Mouse (Mus musculus) myocyte (in vitro differentiated cells): ENCODE data around the gene Plxdc2. TPM values are rescaled to one million over a fixed set of nuclear protein-coding genes. Genes with fewer than 3 reads are reported as not detected.

ENCODE experiments used
- H3K27me3 ChIP-seq: one replicate; pipeline ENCODE4 v1.6.1; 2011; ENCODE audit not compliant: control insufficient read depth, insufficient read depth, insufficient read length
- H3K36me3 ChIP-seq: one replicate; pipeline ENCODE4 v1.6.1; 2011; ENCODE audit not compliant: control insufficient read depth, insufficient read depth
- H3K4me2 ChIP-seq: one replicate; pipeline ENCODE4 v1.6.1; 2011; ENCODE audit warnings: low read depth, control low read depth
- H3K4me3 ChIP-seq: one replicate; pipeline ENCODE4 v1.5.1; 2011; ENCODE audit warnings: mild to moderate bottlenecking, control low read depth, moderate library complexity
- H3K79me2 ChIP-seq: one replicate; pipeline ENCODE4 v1.6.1; 2011; ENCODE audit not compliant: control insufficient read depth, insufficient read depth
- H3ac ChIP-seq: one replicate; pipeline ENCODE4 v1.6.1; 2011; ENCODE audit not compliant: control insufficient read depth, insufficient read length
- CEBPB ChIP-seq: IDR thresholded peaks from 2 replicates; pipeline ENCODE4 v1.6.1; 2011; ENCODE audit warnings: mild to moderate bottlenecking, moderate library complexity; ENCODE audit not compliant: poor library complexity, insufficient read depth, severe bottlenecking
- E2F4 ChIP-seq: IDR thresholded peaks from one replicate; pipeline ENCODE4 v1.6.1; 2011; ENCODE audit warnings: mild to moderate bottlenecking, control low read depth, moderate library complexity; ENCODE audit not compliant: insufficient read depth
- MAX ChIP-seq: IDR thresholded peaks from one replicate; pipeline ENCODE4 v1.6.1; 2011; ENCODE audit warnings: low read depth, mild to moderate bottlenecking, control low read depth
- MYOD1 ChIP-seq, 3 experiments: IDR thresholded peaks; one replicate each; pipeline ENCODE4 v1.6.1; 2011; ENCODE audit warnings: control low read depth in 2 of 3, low read depth in 2 of 3, mild to moderate bottlenecking in 2 of 3, moderate library complexity in 1 of 3; ENCODE audit not compliant: insufficient read length in 2 of 3, control insufficient read depth in 1 of 3
- MYOG ChIP-seq, 3 experiments: IDR thresholded peaks; one replicate each; pipeline ENCODE4 v1.6.1; 2011; ENCODE audit warnings: control low read depth in 2 of 3, low read depth in 2 of 3, mild to moderate bottlenecking in 2 of 3; ENCODE audit not compliant: insufficient read length in 2 of 3, control insufficient read depth in 1 of 3, insufficient read depth in 1 of 3
- POLR2A ChIP-seq: IDR thresholded peaks from one replicate; pipeline ENCODE4 v1.6.1; 2011; ENCODE audit warnings: low read depth, mild to moderate bottlenecking, control low read depth, moderate library complexity; ENCODE audit not compliant: insufficient read length
- POLR2AphosphoS2 ChIP-seq: IDR thresholded peaks from one replicate; pipeline ENCODE4 v1.6.1; 2011; ENCODE audit warnings: low read depth, control low read depth; ENCODE audit not compliant: insufficient read length
- REST ChIP-seq: IDR thresholded peaks from one replicate; pipeline ENCODE4 v1.6.1; 2011; ENCODE audit warnings: mild to moderate bottlenecking, control low read depth, moderate library complexity; ENCODE audit not compliant: insufficient read depth, insufficient read length
- SRF ChIP-seq: IDR thresholded peaks from one replicate; pipeline ENCODE4 v1.6.1; 2011; ENCODE audit warnings: low read depth; ENCODE audit not compliant: control insufficient read depth, insufficient read length
- TCF12 ChIP-seq: IDR thresholded peaks from one replicate; pipeline ENCODE4 v1.6.1; 2011; ENCODE audit warnings: mild to moderate bottlenecking, control low read depth; ENCODE audit not compliant: poor library complexity, insufficient read depth, severe bottlenecking
- TCF3 ChIP-seq: IDR thresholded peaks from one replicate; pipeline ENCODE4 v1.6.1; 2011; ENCODE audit warnings: low read depth, control low read depth; ENCODE audit not compliant: insufficient read length
- USF1 ChIP-seq: IDR thresholded peaks from one replicate; pipeline ENCODE4 v1.6.1; 2011; ENCODE audit warnings: low read depth, mild to moderate bottlenecking, control low read depth, moderate library complexity
- polyA plus RNA-seq: library from polyadenylated mRNA; unstranded; fragments of >200 nt; fragmentation: generic; extraction: Trizol; gene quantifications from one replicate; pipeline ENCODE4 v1.2.1, GENCODE M21; 2012; ENCODE audit warnings: missing spikeins

Gene Plxdc2
- polyA plus RNA-seq, 1 experiment, result 0.16 TPM

GRCm38 (mm10) chr2:16386692-16387091 lies 30.6 kb downstream of the Plxdc2 start:
- Histone ChIP-seq H3K4me3 (no peak overlapping the region), H3K4me2 (no peak overlapping the region), H3ac (no peak overlapping the region), H3K27me3 (no peaks in the 10 kb centered on the region), H3K36me3 (no peaks in the 10 kb centered on the region), H3K79me2 (no peaks in the 10 kb centered on the region)
- no peak for TF ChIP-seq MAX
- no peak for TF ChIP-seq POLR2AphosphoS2
- TF ChIP-seq E2F4, result no peak
- TF ChIP-seq MYOD1 (IDR thresholded peaks at IDR 0.05; ENCODE audit: control insufficient read depth in 1 of 3, insufficient read length in 2 of 3, low read depth in 2 of 3), result no peak
- TF ChIP-seq MYOG (IDR thresholded peaks at IDR 0.05; ENCODE audit: control insufficient read depth in 1 of 3, insufficient read depth in 1 of 3, insufficient read length in 2 of 3, low read depth in 2 of 3), result no peak
- no peak for TF ChIP-seq POLR2A
- no peak for TF ChIP-seq SRF
- TF ChIP-seq CEBPB, result no peak
- TF ChIP-seq TCF3, result no peak

GRCm38 (mm10) chr2:16387787-16388186 lies 31.7 kb downstream of the Plxdc2 start:
- H3K27me3 ChIP-seq, result no peaks in the 10 kb centered on the region
- no peaks in the 10 kb centered on the region for H3K79me2 ChIP-seq
- H3K36me3 ChIP-seq, result no peaks in the 10 kb centered on the region
- H3ac ChIP-seq, result no peak overlapping the region
- H3K4me2 ChIP-seq, result no peak overlapping the region
- TF ChIP-seq E2F4, result no peak
- no peak for TF ChIP-seq REST
- no peak for TF ChIP-seq TCF12
- no peak for TF ChIP-seq SRF
- TF ChIP-seq USF1, result no peak
- no peak for TF ChIP-seq CEBPB
- TF ChIP-seq POLR2A, result no peak
- TF ChIP-seq MAX, result no peak
- no peak for TF ChIP-seq MYOD1 (IDR thresholded peaks at IDR 0.05; ENCODE audit: control insufficient read depth in 1 of 3, insufficient read length in 2 of 3, low read depth in 2 of 3)
- TF ChIP-seq MYOG (IDR thresholded peaks at IDR 0.05; ENCODE audit: control insufficient read depth in 1 of 3, insufficient read depth in 1 of 3, insufficient read length in 2 of 3, low read depth in 2 of 3), result no peak
- TF ChIP-seq POLR2AphosphoS2, result no peak
- no peak for TF ChIP-seq TCF3
- H3K4me3 ChIP-seq, result no peak overlapping the region

- TF ChIP-seq E2F4, result no peak
- no peak for TF ChIP-seq POLR2AphosphoS2
- TF ChIP-seq TCF3, result no peak
- TF ChIP-seq MYOD1 (IDR thresholded peaks at IDR 0.05; ENCODE audit: control insufficient read depth in 1 of 3, insufficient read length in 2 of 3, low read depth in 2 of 3), result no peak
- no peak overlapping the region for H3K4me3 ChIP-seq
- H3K4me2 ChIP-seq, result no peak overlapping the region
These were observed 41.4 kb downstream of the Plxdc2 start for GRCm38 (mm10) chr2:16397501-16397900.

GRCm38 (mm10) chr2:16398006-16398405 lies 41.9 kb downstream of the Plxdc2 start:
- H3K4me2 ChIP-seq, result no peak overlapping the region
- no peak for TF ChIP-seq E2F4
- no peak for TF ChIP-seq POLR2AphosphoS2
- TF ChIP-seq TCF3, result no peak
- TF ChIP-seq MAX, result no peak
- no peak for TF ChIP-seq USF1
- no peak for TF ChIP-seq REST
- no peak for TF ChIP-seq SRF
- no peak for TF ChIP-seq MYOG (IDR thresholded peaks at IDR 0.05; ENCODE audit: control insufficient read depth in 1 of 3, insufficient read depth in 1 of 3, insufficient read length in 2 of 3, low read depth in 2 of 3)
- no peak for TF ChIP-seq TCF12
- no peak for TF ChIP-seq MYOD1 (IDR thresholded peaks at IDR 0.05; ENCODE audit: control insufficient read depth in 1 of 3, insufficient read length in 2 of 3, low read depth in 2 of 3)
- no peak for TF ChIP-seq POLR2A
- no peak for TF ChIP-seq CEBPB
- no peak overlapping the region for H3ac ChIP-seq
- no peaks in the 10 kb centered on the region for H3K36me3 ChIP-seq
- H3K4me3 ChIP-seq, result no peak overlapping the region
- H3K79me2 ChIP-seq, result no peaks in the 10 kb centered on the region
- no peaks in the 10 kb centered on the region for H3K27me3 ChIP-seq

More at GRCm38 (mm10) chr2:16397501-16397900, 41.4 kb downstream of the Plxdc2 start:
- no peaks in the 10 kb centered on the region for H3K36me3 ChIP-seq
- no peak overlapping the region for H3ac ChIP-seq
- no peaks in the 10 kb centered on the region for H3K27me3 ChIP-seq
- H3K79me2 ChIP-seq, result no peaks in the 10 kb centered on the region

GRCm38 (mm10) chr2:16398896-16399295 lies 42.8 kb downstream of the Plxdc2 start:
- Histone ChIP-seq H3ac (no peak overlapping the region), H3K27me3 (no peaks in the 10 kb centered on the region), H3K36me3 (no peaks in the 10 kb centered on the region), H3K4me3 (no peak overlapping the region), H3K79me2 (no peaks in the 10 kb centered on the region), H3K4me2 (no peak overlapping the region)
- TF ChIP-seq POLR2A, result no peak
- TF ChIP-seq REST, result no peak
- TF ChIP-seq CEBPB, result no peak
- no peak for TF ChIP-seq MYOD1 (IDR thresholded peaks at IDR 0.05; ENCODE audit: control insufficient read depth in 1 of 3, insufficient read length in 2 of 3, low read depth in 2 of 3)
- no peak for TF ChIP-seq E2F4
- TF ChIP-seq SRF, result no peak
- no peak for TF ChIP-seq MAX
